Mouse (Mus musculus): Measurements from ENCODE around the gene Nkain2. TPM values are rescaled to one million over a fixed set of nuclear protein-coding genes. Genes with fewer than 3 reads are reported as not detected.
"Not testable (repeated sequence)": the region's sequence is repeated elsewhere in the genome, so short reads cannot be mapped to it uniquely, and the experiment has no call there.

Gene Nkain2
- polyA plus RNA-seq, 1 experiment from 2014 or later = 0.85 TPM

DNA sequence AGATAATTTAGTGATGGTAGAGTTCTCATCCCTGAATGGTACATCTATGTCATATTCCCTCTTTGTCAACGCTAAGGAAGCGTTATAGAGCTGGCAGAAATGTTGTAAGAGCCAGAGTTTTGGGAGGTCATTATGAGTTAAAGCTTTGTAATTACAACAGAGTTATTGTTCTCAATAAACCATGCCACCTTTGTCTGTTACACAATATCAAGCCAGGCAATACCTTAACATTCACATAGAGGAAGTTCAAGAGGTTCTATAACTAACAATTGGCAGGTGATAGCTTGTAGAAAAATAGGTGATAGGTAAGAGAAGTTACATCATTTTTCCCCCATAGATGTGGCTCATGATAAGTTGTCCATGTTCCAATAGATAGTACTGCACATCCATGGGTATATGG lies 832.0 kb downstream of the Nkain2 start:
- Histone ChIP-seq H3K4me2 (replicated peaks) (no peak overlapping the region), H3K27ac (replicated peaks) (no peak overlapping the region), H3K4me1 (no peaks in the 10 kb centered on the region), H3K27me3 (no peaks in the 10 kb centered on the region), H3K9ac (no peak overlapping the region), H3K9me3 (replicated peaks) (no peaks in the 10 kb centered on the region), H3K4me3 (replicated peaks) (no peak overlapping the region), H3K36me3 (no peaks in the 10 kb centered on the region)
- 69% methylated on average over 2 of the region's 2 CpGs for WGBS
- no peak for ATAC-seq (ENCODE audit: insufficient number of reproducible peaks, low FRiP score, low TSS enrichment, low read depth)

- ATAC-seq (ENCODE audit: insufficient number of reproducible peaks, low FRiP score, low TSS enrichment, low read depth) = no peak
- Histone ChIP-seq H3K4me3 (replicated peaks) (no peak overlapping the region), H3K36me3 (no peaks in the 10 kb centered on the region), H3K4me2 (replicated peaks) (no peak overlapping the region), H3K9ac (no peak overlapping the region), H3K4me1 (no peaks in the 10 kb centered on the region), H3K27me3 (no peaks in the 10 kb centered on the region), H3K9me3 (replicated peaks) (no peaks in the 10 kb centered on the region), H3K27ac (replicated peaks) (no peak overlapping the region)
- 76% methylated on average over 5 of the region's 5 CpGs for WGBS
Measured at GRCm38 (mm10) chr10:32052546-32053295, 837.5 kb downstream of the Nkain2 start.

DNA sequence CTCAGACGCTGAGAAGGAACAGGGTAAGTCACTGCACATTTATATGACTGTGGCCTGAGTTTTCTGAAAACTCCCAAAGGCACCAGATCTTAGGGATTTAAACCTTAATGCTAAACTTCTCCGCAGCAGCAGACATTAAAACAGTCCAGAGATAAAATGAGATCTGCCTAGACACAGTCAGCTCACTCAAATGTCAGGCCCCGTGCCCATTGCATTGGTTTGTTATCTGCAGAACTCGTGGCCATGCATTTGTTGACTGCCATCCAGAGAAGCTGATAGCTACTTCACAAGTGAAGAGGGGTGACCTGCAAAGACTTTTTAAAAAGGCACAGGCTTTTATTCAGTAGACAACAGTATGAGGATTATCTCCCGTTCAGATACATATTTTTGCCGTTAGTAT lies 838.2 kb downstream of the Nkain2 start:
- Histone ChIP-seq H3K36me3 (no peaks in the 10 kb centered on the region), H3K4me1 (no peaks in the 10 kb centered on the region), H3K9ac (no peak overlapping the region), H3K4me3 (replicated peaks) (no peak overlapping the region), H3K27me3 (no peaks in the 10 kb centered on the region), H3K9me3 (replicated peaks) (no peaks in the 10 kb centered on the region), H3K4me2 (replicated peaks) (no peak overlapping the region), H3K27ac (replicated peaks) (no peak overlapping the region)
- 83% methylated on average over 6 of the region's 6 CpGs for WGBS
- ATAC-seq (ENCODE audit: insufficient number of reproducible peaks, low FRiP score, low TSS enrichment, low read depth) = no peak

DNA sequence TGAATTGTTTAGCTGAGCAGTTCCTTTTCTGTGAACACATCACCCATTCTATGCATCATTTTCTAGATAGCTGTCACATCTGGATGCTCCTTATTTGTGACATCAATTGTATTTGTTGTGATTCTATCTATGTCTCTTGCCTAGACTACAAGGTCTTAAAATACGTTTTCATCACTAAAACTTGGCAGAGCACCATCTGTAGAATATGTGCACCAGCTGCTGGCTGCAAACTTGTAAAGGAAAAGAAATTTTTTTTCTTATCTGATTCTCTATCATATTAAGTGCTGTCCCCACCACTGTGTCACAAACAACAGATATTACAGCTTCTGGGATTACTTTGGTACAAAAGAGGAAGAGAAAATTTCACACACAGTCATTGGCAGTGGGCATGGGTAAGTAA lies 860.3 kb downstream of the Nkain2 start:
- 32% methylated on average over 1 of the region's 1 CpGs for WGBS

DNA sequence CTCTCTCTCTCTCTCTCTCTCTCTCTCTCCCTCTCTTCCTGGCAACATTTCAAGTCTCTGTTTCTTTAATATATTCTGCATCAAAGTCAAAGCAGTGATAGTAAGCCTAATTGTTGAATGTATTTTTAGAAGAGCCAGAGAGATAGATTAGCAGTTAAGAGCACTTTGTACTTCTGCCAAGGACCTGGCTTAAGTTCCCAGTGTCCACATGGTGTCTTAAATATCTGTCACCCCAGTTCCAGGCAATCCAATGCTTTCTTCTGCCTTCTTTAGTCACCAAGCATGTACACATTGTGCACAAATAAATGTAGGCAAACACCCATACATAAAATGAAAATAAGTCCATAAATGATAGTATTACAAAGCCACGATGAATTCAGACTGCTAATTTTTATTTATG lies 871.9 kb downstream of the Nkain2 start:
- WGBS = 80% methylated on average over 1 of the region's 1 CpGs

More for the DNA sequence above, 860.3 kb downstream of the Nkain2 start:
- Histone ChIP-seq H3K9me3 (replicated peaks) (no peaks in the 10 kb centered on the region), H3K36me3 (no peaks in the 10 kb centered on the region), H3K4me1 (no peaks in the 10 kb centered on the region), H3K4me3 (replicated peaks) (no peak overlapping the region), H3K27ac (replicated peaks) (no peak overlapping the region), H3K9ac (no peak overlapping the region), H3K4me2 (replicated peaks) (no peak overlapping the region), H3K27me3 (no peaks in the 10 kb centered on the region)
- no peak for ATAC-seq (ENCODE audit: insufficient number of reproducible peaks, low FRiP score, low TSS enrichment, low read depth)

DNA sequence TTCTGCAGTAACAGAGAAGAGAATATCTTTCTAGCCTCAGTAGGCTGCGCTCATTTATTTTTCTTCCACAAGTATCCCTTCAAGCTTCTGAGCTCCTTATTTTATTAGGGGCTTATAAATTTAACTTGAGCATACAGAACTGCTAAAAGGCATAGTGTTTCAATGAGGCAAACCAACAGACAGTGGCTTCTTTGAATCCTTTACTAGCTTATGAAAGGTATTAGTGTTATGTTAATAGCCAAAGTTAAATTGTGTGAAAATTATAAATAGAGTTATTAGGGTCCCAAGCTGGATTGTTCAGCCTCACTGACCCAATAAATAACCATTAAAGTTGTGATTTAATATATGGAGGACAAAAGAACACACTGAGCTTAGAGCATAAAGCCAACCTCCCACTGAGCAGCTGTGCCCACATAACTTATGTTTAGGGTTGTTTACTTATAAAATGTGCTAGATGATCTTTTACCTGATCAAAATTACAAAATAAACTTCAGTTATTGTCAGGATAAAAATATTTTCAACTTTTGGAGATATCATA lies 889.0 kb downstream of the Nkain2 start:
- no peaks in the 10 kb centered on the region for H3K4me1 ChIP-seq
- no peak overlapping the region for H3K9ac ChIP-seq
- 76% methylated on average over 1 of the region's 1 CpGs for WGBS
- no peak for ATAC-seq (ENCODE audit: insufficient number of reproducible peaks, low FRiP score, low TSS enrichment, low read depth)
- H3K27ac ChIP-seq (replicated peaks) = no peak overlapping the region
- H3K4me2 ChIP-seq (replicated peaks) = no peak overlapping the region
- no peaks in the 10 kb centered on the region for H3K9me3 ChIP-seq (replicated peaks)
- no peaks in the 10 kb centered on the region for H3K27me3 ChIP-seq
- no peaks in the 10 kb centered on the region for H3K36me3 ChIP-seq
- H3K4me3 ChIP-seq (replicated peaks) = no peak overlapping the region

More for the DNA sequence above, 871.9 kb downstream of the Nkain2 start:
- Histone ChIP-seq H3K27me3 (no peaks in the 10 kb centered on the region), H3K4me2 (replicated peaks) (no peak overlapping the region), H3K36me3 (no peaks in the 10 kb centered on the region), H3K4me3 (replicated peaks) (no peak overlapping the region), H3K9ac (no peak overlapping the region), H3K27ac (replicated peaks) (no peak overlapping the region), H3K4me1 (no peaks in the 10 kb centered on the region), H3K9me3 (replicated peaks) (no peaks in the 10 kb centered on the region)
- ATAC-seq (ENCODE audit: insufficient number of reproducible peaks, low FRiP score, low TSS enrichment, low read depth) = no peak

DNA sequence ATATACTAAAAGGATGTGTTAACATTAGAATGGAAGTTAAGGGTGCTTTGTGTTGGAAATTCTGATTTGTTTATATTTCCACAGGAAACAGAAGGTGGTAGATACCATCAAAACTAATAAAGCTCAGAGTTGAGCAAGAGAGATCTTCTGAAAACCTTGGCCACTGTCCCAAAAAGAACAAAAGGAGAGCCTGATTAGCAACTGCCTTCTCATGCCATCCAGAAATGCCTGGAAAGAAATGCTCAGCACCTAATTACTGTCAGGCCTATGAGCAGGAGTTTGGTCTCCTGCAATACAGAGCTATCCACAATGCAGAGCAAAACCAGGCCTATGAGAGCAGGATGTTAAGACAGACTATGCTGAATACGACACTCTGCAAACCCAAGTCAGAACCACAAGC lies 897.1 kb downstream of the Nkain2 start:
- no peak overlapping the region for H3K27ac ChIP-seq (replicated peaks)
- H3K9ac ChIP-seq = no peak overlapping the region
- H3K4me2 ChIP-seq (replicated peaks) = no peak overlapping the region
- no peaks in the 10 kb centered on the region for H3K36me3 ChIP-seq
- no peaks in the 10 kb centered on the region for H3K27me3 ChIP-seq
- no peaks in the 10 kb centered on the region for H3K4me1 ChIP-seq
- no peaks in the 10 kb centered on the region for H3K9me3 ChIP-seq (replicated peaks)
- ATAC-seq (ENCODE audit: insufficient number of reproducible peaks, low FRiP score, low TSS enrichment, low read depth) = no peak
- WGBS = 58% methylated on average over 1 of the region's 1 CpGs
- no peak overlapping the region for H3K4me3 ChIP-seq (replicated peaks)

- H3K4me2 ChIP-seq (replicated peaks) = no peak overlapping the region
- no peaks in the 10 kb centered on the region for H3K36me3 ChIP-seq
- H3K27me3 ChIP-seq = no peaks in the 10 kb centered on the region
- H3K4me3 ChIP-seq (replicated peaks) = no peak overlapping the region
- no peak for ATAC-seq (ENCODE audit: insufficient number of reproducible peaks, low FRiP score, low TSS enrichment, low read depth)
- H3K4me1 ChIP-seq = no peaks in the 10 kb centered on the region
- no peaks in the 10 kb centered on the region for H3K9me3 ChIP-seq (replicated peaks)
- no peak overlapping the region for H3K9ac ChIP-seq
- no peak overlapping the region for H3K27ac ChIP-seq (replicated peaks)
Measured at GRCm38 (mm10) chr10:31978387-31978786, 911.9 kb downstream of the Nkain2 start.

DNA sequence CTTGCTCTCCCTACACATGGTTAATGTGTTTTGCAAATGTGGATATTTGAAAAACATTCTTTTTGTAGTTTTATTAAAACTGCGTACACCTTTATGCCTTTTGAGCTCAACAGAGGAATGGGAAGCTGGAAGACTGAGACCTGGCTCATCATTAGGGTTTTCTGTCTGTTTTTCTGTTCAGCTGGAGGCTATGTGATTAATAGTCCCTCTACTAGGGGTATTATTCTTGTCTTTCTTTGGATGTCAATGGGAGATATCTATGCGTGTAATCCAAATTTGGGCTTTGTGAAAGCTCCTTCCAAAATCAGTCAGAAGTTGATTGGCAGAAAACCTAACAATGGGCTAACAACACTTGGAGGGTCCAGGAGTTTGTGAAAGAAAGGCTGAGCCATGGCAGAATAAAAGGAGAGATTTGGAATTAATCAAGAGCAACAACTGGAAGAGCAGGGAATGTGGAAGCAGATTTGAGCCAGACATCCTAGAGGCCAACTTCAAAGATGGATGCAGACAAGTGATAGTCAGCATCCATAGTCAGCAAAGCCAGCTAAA lies 943.0 kb downstream of the Nkain2 start:
- 84% methylated on average over 2 of the region's 2 CpGs for WGBS
- Histone ChIP-seq H3K27me3 (no peaks in the 10 kb centered on the region), H3K36me3 (no peaks in the 10 kb centered on the region), H3K27ac (replicated peaks) (no peak overlapping the region), H3K4me3 (replicated peaks) (no peak overlapping the region), H3K9ac (no peak overlapping the region), H3K4me2 (replicated peaks) (no peak overlapping the region), H3K4me1 (no peaks in the 10 kb centered on the region), H3K9me3 (replicated peaks) (no peaks in the 10 kb centered on the region)
- no peak for ATAC-seq (ENCODE audit: insufficient number of reproducible peaks, low FRiP score, low TSS enrichment, low read depth)

DNA sequence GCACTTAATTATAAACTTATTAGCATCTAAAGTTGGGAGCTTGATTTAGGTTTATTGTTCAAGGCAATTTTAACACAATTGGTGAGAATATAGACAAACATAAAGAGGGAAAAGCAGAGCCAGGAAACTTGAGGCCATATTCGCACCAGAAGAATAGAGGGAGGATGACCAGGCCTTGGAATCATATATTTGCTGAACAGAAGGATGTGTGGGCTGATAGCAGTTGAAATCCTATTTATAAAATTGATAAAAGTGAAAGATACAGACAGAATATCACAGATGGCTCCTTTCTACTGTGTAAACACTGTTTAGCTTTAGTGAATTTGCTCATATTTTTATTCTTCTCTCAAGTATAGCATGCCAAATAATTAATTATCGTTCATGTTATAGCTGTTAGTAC lies 958.3 kb downstream of the Nkain2 start:
- 87% methylated on average over 2 of the region's 2 CpGs for WGBS
- H3K9me3 ChIP-seq (replicated peaks) = no peaks in the 10 kb centered on the region
- H3K4me3 ChIP-seq (replicated peaks) = no peak overlapping the region
- no peak overlapping the region for H3K27ac ChIP-seq (replicated peaks)
- no peak overlapping the region for H3K4me2 ChIP-seq (replicated peaks)
- no peak for ATAC-seq (ENCODE audit: insufficient number of reproducible peaks, low FRiP score, low TSS enrichment, low read depth)
- H3K27me3 ChIP-seq = no peaks in the 10 kb centered on the region
- H3K36me3 ChIP-seq = no peaks in the 10 kb centered on the region
- no peak overlapping the region for H3K9ac ChIP-seq
- H3K4me1 ChIP-seq = no peaks in the 10 kb centered on the region

DNA sequence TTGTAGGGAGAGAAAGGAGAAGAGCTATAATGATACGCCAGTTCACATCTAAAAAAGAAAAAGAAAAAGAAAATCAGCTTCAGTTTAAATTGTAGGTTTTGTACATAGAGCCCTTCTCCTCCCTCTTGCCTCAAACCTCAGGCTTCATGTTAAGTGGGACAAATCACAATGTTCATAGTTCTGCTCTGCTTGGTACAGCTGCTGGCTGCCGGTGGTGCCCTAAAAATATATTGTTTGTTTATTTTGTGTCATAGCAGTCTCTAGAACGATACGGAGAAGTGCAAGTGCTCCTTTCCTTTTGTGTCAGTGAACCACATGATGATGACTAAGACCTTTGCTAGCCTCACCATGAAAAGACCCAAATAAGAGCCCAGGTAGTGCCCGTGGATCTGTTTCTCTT lies 962.6 kb downstream of the Nkain2 start:
- Histone ChIP-seq H3K4me1 (no peaks in the 10 kb centered on the region), H3K9me3 (replicated peaks) (no peaks in the 10 kb centered on the region), H3K4me3 (replicated peaks) (no peak overlapping the region), H3K27ac (replicated peaks) (no peak overlapping the region), H3K27me3 (no peaks in the 10 kb centered on the region), H3K9ac (no peak overlapping the region), H3K36me3 (no peaks in the 10 kb centered on the region), H3K4me2 (replicated peaks) (no peak overlapping the region)
- 77% methylated on average over 5 of the region's 5 CpGs for WGBS
- no peak for ATAC-seq (ENCODE audit: insufficient number of reproducible peaks, low FRiP score, low TSS enrichment, low read depth)

DNA sequence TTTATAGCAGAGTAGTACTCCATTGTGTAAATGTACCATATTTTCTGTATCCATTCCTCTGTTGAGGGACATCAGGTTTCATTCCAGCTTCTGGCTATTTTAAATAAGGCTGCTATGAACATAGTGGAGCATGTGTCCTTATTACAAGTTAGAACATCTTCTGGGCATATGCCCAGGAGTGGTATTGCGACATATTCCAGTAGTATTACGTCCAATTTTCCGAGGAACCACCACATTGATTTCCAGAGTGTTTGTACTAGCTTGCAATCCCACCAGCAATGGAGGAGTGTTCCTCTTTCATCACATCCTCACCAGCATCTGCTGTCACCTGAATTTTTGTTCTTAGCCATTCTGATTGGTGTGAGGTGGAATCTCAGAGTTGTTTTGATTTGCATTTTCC lies 969.4 kb downstream of the Nkain2 start:
- not testable (repeated sequence) for H3K9me3 ChIP-seq (replicated peaks); H3K27ac ChIP-seq (replicated peaks); H3K9ac ChIP-seq; H3K36me3 ChIP-seq; ATAC-seq (ENCODE audit: insufficient number of reproducible peaks, low FRiP score, low TSS enrichment, low read depth); H3K4me2 ChIP-seq (replicated peaks); H3K4me1 ChIP-seq; H3K4me3 ChIP-seq (replicated peaks); H3K27me3 ChIP-seq
- 85% methylated on average over 3 of the region's 3 CpGs for WGBS
